Mouse (Mus musculus): ENCODE results near the gene Olfr969.
"Not testable (repeated sequence)": the region's sequence is repeated elsewhere in the genome, so short reads cannot be mapped to it uniquely, and the experiment has no call there.

Olfr969 gene

DNA sequence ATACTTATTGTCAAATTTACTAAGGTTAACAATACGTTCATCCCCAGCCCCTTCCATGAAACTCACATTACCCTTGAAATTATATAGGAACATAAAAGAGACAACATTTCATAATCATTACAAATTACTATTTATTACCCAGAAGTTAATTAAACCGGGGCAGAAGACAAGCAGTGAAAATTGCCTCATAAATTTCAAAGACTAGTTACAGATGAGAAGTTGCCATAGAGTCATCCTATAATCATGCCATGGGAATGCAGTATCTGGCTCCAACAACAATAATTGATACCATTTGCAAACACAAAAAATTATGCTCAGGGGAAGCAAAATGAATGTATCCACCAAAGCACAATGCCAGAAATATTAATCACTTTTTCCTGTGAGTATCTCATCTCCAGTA lies at the start of gene Olfr969:
Gene Olfr969, plus strand, starts transcription at position 388 of the 400 bp plus-strand sequence.
- DNase-seq (ENCODE audit: low spot score): no peak

GRCm38 (mm10) chr9:39745949-39746348 lies 44.8 kb upstream of the Olfr969 start, which contains the start of gene Olfr967:
Olfr967 (plus strand) TSS chr9:39746249.
- DNase-seq (ENCODE audit: low spot score): no peak

GRCm38 (mm10) chr9:39746428-39746827 lies 44.3 kb upstream of the Olfr969 start:
- no peak for DNase-seq (ENCODE audit: low spot score)

- no peak for DNase-seq (ENCODE audit: low spot score)
Observed at GRCm38 (mm10) chr9:39783153-39783552, 7.6 kb upstream of the Olfr969 start, which contains the start of gene Olfr968. Olfr968 (minus strand) TSS chr9:39783253.

- DNase-seq (ENCODE audit: low spot score): no peak
Observed at GRCm38 (mm10) chr9:39808560-39808959, 17.8 kb downstream of the Olfr969 start, which contains the start of gene Olfr970. Olfr970 (plus strand) TSS chr9:39808860.

DNA sequence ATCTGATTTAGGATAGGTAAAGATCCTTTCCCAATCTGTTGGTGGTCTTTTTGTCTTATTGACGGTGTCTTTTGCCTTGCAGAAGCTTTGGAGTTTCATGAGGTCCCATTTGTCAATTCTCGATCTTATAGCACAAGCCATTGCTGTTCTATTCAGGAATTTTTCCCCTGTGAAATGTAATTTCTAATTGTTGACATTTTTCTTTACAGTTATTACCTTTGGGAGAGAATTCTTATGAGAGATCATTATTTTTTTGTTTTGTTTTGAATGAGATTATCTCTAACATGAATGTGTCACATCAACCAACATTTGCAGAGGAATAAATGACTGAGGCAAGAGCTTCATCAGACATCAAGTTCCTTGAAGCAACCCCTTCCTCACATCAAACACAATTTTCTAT lies 45.8 kb downstream of the Olfr969 start, which contains the start of gene Olfr971:
Gene Olfr971, plus strand, starts transcription at position 301 of the 400 bp plus-strand sequence.
- DNase-seq (ENCODE audit: low spot score): not testable (repeated sequence)
